8 mouse cellular contexts compared by ENCODE assay signal in genomic region chr9:20814521-20815272, GRCm38 (mm10). TPM values are rescaled to one million over a fixed set of nuclear protein-coding genes. Genes with fewer than 3 reads are reported as not detected.
A peak's percentile ranks its signal among the peaks of the same experiment; 100 is the strongest.
DNase-seq lines count a peak whose midpoint lies in the region; ATAC-seq and TF ChIP-seq lines count a peak whose summit lies in the region.

Gene Col5a3, minus strand, starts transcription at chr9:20815067.

- H3K4me3 ChIP-seq in layer of hippocampus, adult 2 months = 0 out of 2 replicates have a peak within 1 kb of the TSS, but pooled peaks have one; percentile 3
- peak within 1 kb of the TSS; percentile 25 for H3K4me3 ChIP-seq in forebrain, embryonic 12.5 days (replicated peaks)
- peak within 1 kb of the TSS; percentile 24 for H3K4me3 ChIP-seq in heart, postnatal 0 days (ENCODE audit: low read depth, low read length)
- peak within 1 kb of the TSS; percentile 39 for H3K4me3 ChIP-seq in limb, embryonic 10.5 days
- H3K4me3 ChIP-seq in midbrain, embryonic 14.5 days (replicated peaks; ENCODE audit: low read depth, low read length) = 0 out of 2 replicates have a peak within 1 kb of the TSS, but pooled peaks have one; percentile 13

- WGBS in forebrain, embryonic 12.5 days = 4% methylated on average over 28 of the region's 29 CpGs
- WGBS in heart, postnatal 0 days = 5% methylated on average over 28 of the region's 29 CpGs
- WGBS in limb, embryonic 10.5 days = 6% methylated on average over 29 of the region's 29 CpGs
- WGBS in midbrain, embryonic 14.5 days = 3% methylated on average over 29 of the region's 29 CpGs

- no peak within 1 kb of the TSS for H3K27ac ChIP-seq in layer of hippocampus, adult 2 months
- no peak within 1 kb of the TSS for H3K27ac ChIP-seq in forebrain, embryonic 12.5 days
- no peak within 1 kb of the TSS for H3K27ac ChIP-seq in heart, postnatal 0 days (ENCODE audit: low read depth)
- H3K27ac ChIP-seq in limb, embryonic 10.5 days = no peak within 1 kb of the TSS
- H3K27ac ChIP-seq in midbrain, embryonic 14.5 days (replicated peaks; ENCODE audit: low read depth, low read length) = no peak within 1 kb of the TSS

- peaks cover 13% of the 10 kb centered on the region for H3K4me1 ChIP-seq in forebrain, embryonic 12.5 days
- no peaks in the 10 kb centered on the region for H3K4me1 ChIP-seq in heart, postnatal 0 days (ENCODE audit: control insufficient read depth, insufficient read depth)
- peaks cover 13% of the 10 kb centered on the region for H3K4me1 ChIP-seq in limb, embryonic 10.5 days
- peaks cover 6% of the 10 kb centered on the region; the same call in 1 of the 2 replicates for H3K4me1 ChIP-seq in midbrain, embryonic 14.5 days (ENCODE audit: control insufficient read depth, insufficient read depth, low read length)

- peaks cover 57% of the 10 kb centered on the region for H3K27me3 ChIP-seq in forebrain, embryonic 12.5 days
- peaks cover 14% of the 10 kb centered on the region; the same call in 1 of the 2 replicates for H3K27me3 ChIP-seq in heart, postnatal 0 days (ENCODE audit: control insufficient read depth, insufficient read depth, low read length)
- H3K27me3 ChIP-seq in limb, embryonic 10.5 days (ENCODE audit: low read depth, poor library complexity, severe bottlenecking) = peaks cover 25% of the 10 kb centered on the region
- H3K27me3 ChIP-seq in midbrain, embryonic 14.5 days (ENCODE audit: control insufficient read depth, insufficient read depth, low read length) = 0 out of 2 replicates have a peak, but pooled peaks cover 4% of the 10 kb centered on the region

- H3K4me2 ChIP-seq in forebrain, embryonic 12.5 days = peak within 1 kb of the TSS; percentile 55
- H3K4me2 ChIP-seq in heart, postnatal 0 days (ENCODE audit: low read depth, low read length) = peak within 1 kb of the TSS; percentile 38
- H3K4me2 ChIP-seq in midbrain, embryonic 14.5 days (ENCODE audit: low read length) = peak within 1 kb of the TSS; percentile 42

- TF ChIP-seq CTCF in layer of hippocampus, adult 2 months (conservative IDR thresholded peaks at IDR 0.05) = no peak
- TF ChIP-seq CTCF in heart, postnatal 0 days (IDR thresholded peaks at IDR 0.05; ENCODE audit: low read depth) = no peak

- DNase-seq in layer of hippocampus, adult 2 months (ENCODE audit: low spot score in 2 of 2) = no peak
- DNase-seq in layer of hippocampus, adult 18-20 months (ENCODE audit: low spot score in 2 of 2) = no peak
- peak; percentile 13 for DNase-seq in heart, postnatal 0 days (ENCODE audit: low spot score)
- DNase-seq in limb, embryonic 10.5 days (ENCODE audit: low spot score) = peak; percentile 56
- no peak for DNase-seq in midbrain, embryonic 14.5 days
- DNase-seq in urinary bladder, postnatal 36 days (ENCODE audit: low spot score in 2 of 2) = peak; percentile 54 to 71
- DNase-seq in cerebellum, adult 9-11 months = no peak

- H3K9ac ChIP-seq in forebrain, embryonic 12.5 days = peak within 1 kb of the TSS; percentile 12; the same call in 1 of the 2 replicates
- no peak within 1 kb of the TSS for H3K9ac ChIP-seq in heart, postnatal 0 days (replicated peaks; ENCODE audit: low read depth, low read length)
- no peak within 1 kb of the TSS for H3K9ac ChIP-seq in midbrain, embryonic 14.5 days (replicated peaks; ENCODE audit: low read length)

- no peak for TF ChIP-seq EP300 in heart, postnatal 0 days (IDR thresholded peaks at IDR 0.05; ENCODE audit: low read depth)

- peak; percentile 61; the same call in 1 of the 2 replicates for ATAC-seq in forebrain, embryonic 12.5 days (ENCODE audit: low FRiP score)
- ATAC-seq in heart, postnatal 0 days (ENCODE audit: insufficient read depth, low read depth) = peak; percentile 68
- ATAC-seq in midbrain, embryonic 14.5 days (ENCODE audit: low FRiP score, low TSS enrichment) = peak; percentile 31; the same call in 1 of the 2 replicates

- no peaks in the 10 kb centered on the region for H3K9me3 ChIP-seq in forebrain, embryonic 12.5 days
- H3K9me3 ChIP-seq in heart, postnatal 0 days (replicated peaks; ENCODE audit: control insufficient read depth, low read length) = no peaks in the 10 kb centered on the region
- H3K9me3 ChIP-seq in limb, embryonic 10.5 days (replicated peaks) = no peaks in the 10 kb centered on the region
- H3K9me3 ChIP-seq in midbrain, embryonic 14.5 days (ENCODE audit: control insufficient read depth, low read length) = no peaks in the 10 kb centered on the region

- H3K36me3 ChIP-seq in forebrain, embryonic 12.5 days (replicated peaks) = no peaks in the 10 kb centered on the region
- no peaks in the 10 kb centered on the region for H3K36me3 ChIP-seq in heart, postnatal 0 days (replicated peaks; ENCODE audit: control insufficient read depth, insufficient read depth, low read length)
- no peaks in the 10 kb centered on the region for H3K36me3 ChIP-seq in limb, embryonic 10.5 days
- H3K36me3 ChIP-seq in midbrain, embryonic 14.5 days (ENCODE audit: control insufficient read depth, insufficient read depth, low read length) = no peaks in the 10 kb centered on the region

RNA-seq across cellular contexts. Expression of gene Col5a3, which starts in this region (rescaled TPM):
- 1 to 10 TPM; 1.6 to 1.8 TPM for total RNA-seq in layer of hippocampus, adult 2 months (2021)
- total RNA-seq in layer of hippocampus, adult 18-20 months (2021) = 1 to 10 TPM; 1.7 to 2.0 TPM
- polyA plus RNA-seq in forebrain, embryonic 12.5 days (2016; fragmentation: Nextera tagmentation; extraction: Ambion mirVana) = 0.29 and 0.55 TPM in 2 replicates
- total RNA-seq in heart, postnatal 0 days (2014; rRNA removed; ENCODE audit: low replicate concordance) = 4.6 and 8.8 TPM in 2 replicates
- 1.4 and 1.6 TPM in 2 replicates for polyA plus RNA-seq in heart, postnatal 0 days (2015; fragmentation: Nextera tagmentation; extraction: Ambion mirVana)
- 0.06 and 0.13 TPM in 2 replicates for polyA plus RNA-seq in limb, embryonic 10.5 days (2016; fragmentation: Nextera tagmentation; extraction: Ambion mirVana)
- polyA plus RNA-seq in midbrain, embryonic 14.5 days (2014; fragmentation: Nextera tagmentation; extraction: Ambion mirVana) = 0.45 and 0.66 TPM in 2 replicates

Comparison
In these comparisons a context has a peak if more than half of its experiments do, and no peak if none do; other contexts are left out.
1. Peak in ATAC-seq, H3K4me3 ChIP-seq, H3K9ac ChIP-seq and H3K4me2 ChIP-seq in forebrain, embryonic 12.5 days; RNA of the gene not detected or under 1 TPM.
2. Peak in DNase-seq and H3K4me3 ChIP-seq in limb, embryonic 10.5 days; RNA of the gene not detected or under 1 TPM.
3. Peak in ATAC-seq, H3K4me3 ChIP-seq and H3K4me2 ChIP-seq in midbrain, embryonic 14.5 days; RNA of the gene not detected or under 1 TPM.
4. DNase-seq: peak in heart, postnatal 0 days (single experiment) and urinary bladder, postnatal 36 days (2 of 2); none in layer of hippocampus, adult 2 months (0 of 2), layer of hippocampus, adult 18-20 months (0 of 2), midbrain, embryonic 14.5 days (single experiment) and cerebellum, adult 9-11 months (single experiment).
5. Peak in every context shown above with its lines, with median percentiles within 50 percentile points of each other: H3K4me3 ChIP-seq, ATAC-seq and H3K4me2 ChIP-seq.